Comparison of ENCODE assay signal across 11 mouse cellular contexts in the genomic region with DNA sequence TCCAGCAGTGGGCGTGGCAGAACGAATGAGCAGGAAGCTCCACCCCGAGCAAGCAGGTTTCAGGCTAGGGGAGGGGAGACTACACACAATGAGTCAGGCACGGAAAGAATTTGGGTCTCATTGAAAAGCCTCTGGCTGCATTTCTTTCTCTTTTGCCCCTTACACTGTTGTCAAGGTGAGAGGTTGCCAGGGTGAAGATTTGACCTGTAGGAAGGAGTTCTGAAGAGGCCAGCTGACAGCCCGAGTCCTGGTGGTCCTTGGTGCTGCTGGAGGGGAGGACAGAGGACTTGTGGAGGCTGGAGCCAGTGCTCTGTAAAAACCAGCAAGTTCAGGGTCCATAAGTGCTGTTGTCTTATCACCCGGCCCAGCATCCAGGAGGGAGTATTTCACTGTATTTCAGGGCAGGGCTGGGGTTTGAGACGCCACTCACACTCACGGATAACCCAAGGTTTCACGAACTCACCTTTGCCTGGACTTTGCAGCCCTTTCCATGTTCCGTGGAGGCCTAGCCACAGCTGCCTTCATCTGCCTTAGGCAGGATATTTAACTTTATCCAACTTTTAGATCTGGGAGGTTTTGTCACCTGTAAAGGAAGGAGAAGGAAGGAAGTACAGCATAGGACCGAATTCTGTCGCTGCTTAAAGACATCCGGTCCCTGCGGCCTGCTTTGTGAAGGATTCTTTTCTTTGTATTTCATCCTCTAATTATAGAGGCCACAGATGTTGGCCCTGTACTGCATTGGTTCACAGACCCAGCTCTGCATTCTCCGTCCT. TPM values are rescaled to one million over a fixed set of nuclear protein-coding genes. Genes with fewer than 3 reads are reported as not detected.
DNase-seq lines count a peak whose midpoint lies in the region; ATAC-seq and TF ChIP-seq lines count a peak whose summit lies in the region.
"Had no signal": no experiment of that assay in that cellular context is flagged by ENCODE, and none has a peak within 500 bp of the region (broad histone marks: within the 10 kb centered on the region; RNA-seq: fewer than 3 reads in every experiment).

No protein-coding gene starts in this region.

- DNase-seq in heart, postnatal 14 days = no peak
- peak; percentile 90 for DNase-seq in midbrain, embryonic 11.5 days (ENCODE audit: low spot score, missing footprints)
- DNase-seq in heart, postnatal 4 days = peak; percentile 63
- no peak for DNase-seq in stomach, postnatal 0 days (ENCODE audit: low spot score)
- DNase-seq in thymus, adult 18-20 months = no peak
- DNase-seq in urinary bladder, adult 18-20 months (ENCODE audit: low spot score in 2 of 2) = no peak
- DNase-seq: cerebellum, adult 11-12 months had no signal

- H3K4me2 ChIP-seq in heart, embryonic 11.5 days = peak overlapping the region; percentile 37
- no peak overlapping the region for H3K4me2 ChIP-seq in midbrain, embryonic 11.5 days
- H3K4me2 ChIP-seq in midbrain, embryonic 15.5 days = no peak overlapping the region
- no peak overlapping the region for H3K4me2 ChIP-seq in stomach, postnatal 0 days (replicated peaks; ENCODE audit: low read depth)

- peak; percentile 31; the same call in 1 of the 2 replicates for ATAC-seq in heart, embryonic 11.5 days (replicated peaks; ENCODE audit: insufficient number of reproducible peaks, low FRiP score, low TSS enrichment)
- peak; percentile 22; the same call in 1 of the 2 replicates for ATAC-seq in midbrain, embryonic 11.5 days (ENCODE audit: low FRiP score)
- ATAC-seq in midbrain, embryonic 15.5 days (replicated peaks) = no peak
- peak; percentile 32; the same call in 1 of the 2 replicates for ATAC-seq in stomach, postnatal 0 days (ENCODE audit: low FRiP score, low TSS enrichment)
- ATAC-seq: CD4-positive, CD25-positive, alpha-beta regulatory T cell, adult 4 months had no signal

- 35% methylated on average over 14 of the region's 15 CpGs for WGBS in heart, embryonic 11.5 days (ENCODE audit: insufficient replicate concordance)
- WGBS in midbrain, embryonic 11.5 days = 29% methylated on average over 15 of the region's 15 CpGs
- 37% methylated on average over 15 of the region's 15 CpGs for WGBS in midbrain, embryonic 15.5 days
- WGBS in stomach, postnatal 0 days = 58% methylated on average over 13 of the region's 15 CpGs

- no peak for TF ChIP-seq EP300 in stomach, postnatal 0 days (optimal IDR thresholded peaks at IDR 0.05)

- H3K36me3 ChIP-seq in heart, embryonic 11.5 days (ENCODE audit: control insufficient read depth, insufficient read depth, low read length) = no peaks in the 10 kb centered on the region
- no peaks in the 10 kb centered on the region for H3K36me3 ChIP-seq in midbrain, embryonic 11.5 days (ENCODE audit: control insufficient read depth, insufficient read depth, low read length)
- no peaks in the 10 kb centered on the region for H3K36me3 ChIP-seq in midbrain, embryonic 15.5 days (replicated peaks)
- no peaks in the 10 kb centered on the region for H3K36me3 ChIP-seq in stomach, postnatal 0 days (ENCODE audit: control insufficient read depth, insufficient read depth, low read length)

- peak overlapping the region; percentile 79 for H3K27ac ChIP-seq in heart, embryonic 11.5 days (ENCODE audit: low read depth, low read length)
- H3K27ac ChIP-seq in midbrain, embryonic 11.5 days (ENCODE audit: low read depth, low read length) = no peak overlapping the region
- H3K27ac ChIP-seq in midbrain, embryonic 15.5 days = no peak overlapping the region
- peak overlapping the region; percentile 30; the same call in 1 of the 2 replicates for H3K27ac ChIP-seq in stomach, postnatal 0 days (replicated peaks)

- H3K4me3 ChIP-seq in heart, embryonic 11.5 days (ENCODE audit: low read depth, low read length) = no peak overlapping the region
- no peak overlapping the region for H3K4me3 ChIP-seq in midbrain, embryonic 11.5 days (ENCODE audit: low read depth, low read length)
- no peak overlapping the region for H3K4me3 ChIP-seq in midbrain, embryonic 15.5 days
- no peak overlapping the region for H3K4me3 ChIP-seq in stomach, postnatal 0 days (ENCODE audit: low read depth, low read length)

- TF ChIP-seq CTCF in stomach, postnatal 0 days (IDR thresholded peaks at IDR 0.05; ENCODE audit: low read depth) = no peak

- H3K9me3 ChIP-seq in heart, embryonic 11.5 days (replicated peaks; ENCODE audit: control insufficient read depth, low read length) = no peaks in the 10 kb centered on the region
- H3K9me3 ChIP-seq in midbrain, embryonic 11.5 days (ENCODE audit: control insufficient read depth, low read length) = no peaks in the 10 kb centered on the region
- H3K9me3 ChIP-seq in midbrain, embryonic 15.5 days = no peaks in the 10 kb centered on the region
- no peaks in the 10 kb centered on the region for H3K9me3 ChIP-seq in stomach, postnatal 0 days (ENCODE audit: control insufficient read depth, low read length)

- no peaks in the 10 kb centered on the region for H3K27me3 ChIP-seq in heart, embryonic 11.5 days (ENCODE audit: control insufficient read depth, insufficient read depth, low read length)
- H3K27me3 ChIP-seq in midbrain, embryonic 11.5 days (ENCODE audit: control insufficient read depth, insufficient read depth, low read length) = no peaks in the 10 kb centered on the region
- H3K27me3 ChIP-seq in midbrain, embryonic 15.5 days (replicated peaks) = no peaks in the 10 kb centered on the region
- no peaks in the 10 kb centered on the region for H3K27me3 ChIP-seq in stomach, postnatal 0 days (ENCODE audit: control insufficient read depth, insufficient read depth, low read length)

- peaks cover 38% of the 10 kb centered on the region for H3K4me1 ChIP-seq in heart, embryonic 11.5 days (ENCODE audit: control insufficient read depth, insufficient read depth, low read length)
- peaks cover 11% of the 10 kb centered on the region for H3K4me1 ChIP-seq in midbrain, embryonic 11.5 days (ENCODE audit: control insufficient read depth, insufficient read depth, low read length)
- peaks cover 8% of the 10 kb centered on the region; the same call in 1 of the 2 replicates for H3K4me1 ChIP-seq in midbrain, embryonic 15.5 days
- H3K4me1 ChIP-seq in stomach, postnatal 0 days (replicated peaks; ENCODE audit: control insufficient read depth, insufficient read depth) = peaks cover 14% of the 10 kb centered on the region

- intact Hi-C loops in heart, postnatal 14 days (cut with DNase I) = loop anchor here (1.0 kb wide), 1 partner anchor 9 kb away; no protein-coding TSS in a partner anchor

- peak overlapping the region; percentile 46; the same call in 1 of the 2 replicates for H3K9ac ChIP-seq in heart, embryonic 11.5 days (ENCODE audit: low read depth, low read length)
- H3K9ac ChIP-seq in midbrain, embryonic 11.5 days (ENCODE audit: low read length) = no peak overlapping the region
- H3K9ac ChIP-seq in midbrain, embryonic 15.5 days = no peak overlapping the region
- no peak overlapping the region for H3K9ac ChIP-seq in stomach, postnatal 0 days (ENCODE audit: low read length)

RNA-seq across cellular contexts. Expression of gene Sh3bp4, which starts 32.2 kb away (rescaled TPM):
- 15.3 and 25.2 TPM in 2 replicates for polyA plus RNA-seq in heart, embryonic 11.5 days (2014; fragmentation: Nextera tagmentation; extraction: Ambion mirVana)
- total RNA-seq in heart, postnatal 14 days (2021) = 10 to 100 TPM; 15.5 to 17.1 TPM
- 17.3 and 18.6 TPM in 2 replicates for polyA plus RNA-seq in midbrain, embryonic 11.5 days (2014; fragmentation: Nextera tagmentation; extraction: Ambion mirVana)
- polyA plus RNA-seq in midbrain, embryonic 15.5 days (2015; fragmentation: Nextera tagmentation; extraction: Ambion mirVana) = 12.3 and 12.4 TPM in 2 replicates
- total RNA-seq in heart, postnatal 4 days (2021) = 10 to 100 TPM; 43.5 to 45.3 TPM
- 7.6 and 8.0 TPM in 2 replicates for polyA plus RNA-seq in stomach, postnatal 0 days (2015; fragmentation: Nextera tagmentation; extraction: Ambion mirVana)
- total RNA-seq: neutrophil, adult 5-6 weeks had no signal

Comparison
In these comparisons a context has a peak if more than half of its experiments do, and no peak if none do; other contexts are left out.
1. DNase-seq: peak in midbrain, embryonic 11.5 days (single experiment) and heart, postnatal 4 days (single experiment); none in heart, postnatal 14 days (0 of 2), stomach, postnatal 0 days (single experiment), thymus, adult 18-20 months (0 of 2) and urinary bladder, adult 18-20 months (0 of 2).
2. H3K27ac ChIP-seq: peak in heart, embryonic 11.5 days (single experiment) and stomach, postnatal 0 days (single experiment); none in midbrain, embryonic 11.5 days (single experiment) and midbrain, embryonic 15.5 days (single experiment).